Mouse (Mus musculus) liver, embryonic 16.5 days (tissue): ENCODE measurements around the gene Sgip1. TPM values are rescaled to one million over a fixed set of nuclear protein-coding genes. Genes with fewer than 3 reads are reported as not detected.

Source experiments
- ATAC-seq: fragments of 200-750 bp; cut with Nextera tagmentation; 2 replicates; pipeline ENCODE4 v1.8.0; 2017; ENCODE audit warnings: low read depth, mild to moderate bottlenecking, moderate number of reproducible peaks, moderate library complexity
- H3K27ac ChIP-seq: fragments of 300-500 bp; sonication (generic); 2 replicates; pipeline ENCODE4 v1.5.1; 2014; ENCODE audit warnings: mild to moderate bottlenecking, low read length
- H3K27me3 ChIP-seq: fragments of 300-500 bp; sonication (generic); 2 replicates; pipeline ENCODE4 v1.6.1; 2014; ENCODE audit warnings: low read depth, low read length, mixed read lengths; ENCODE audit not compliant: control insufficient read depth, insufficient read depth
- H3K36me3 ChIP-seq: fragments of 300-500 bp; sonication (generic); 2 replicates; pipeline ENCODE4 v1.6.1; 2014; ENCODE audit warnings: mild to moderate bottlenecking; ENCODE audit not compliant: control insufficient read depth, insufficient read depth
- H3K4me1 ChIP-seq: fragments of 300-500 bp; sonication (generic); 2 replicates; pipeline ENCODE4 v1.6.1; 2014; ENCODE audit warnings: low read depth, low read length, mixed read lengths; ENCODE audit not compliant: control insufficient read depth
- H3K4me2 ChIP-seq: fragments of 300-500 bp; sonication (generic); 2 replicates; pipeline ENCODE4 v1.6.1; 2014; ENCODE audit warnings: low read depth, low read length, mixed read lengths
- H3K4me3 ChIP-seq: fragments of 300-500 bp; sonication (generic); 2 replicates; pipeline ENCODE4 v1.5.1; 2014; ENCODE audit warnings: low read depth, mild to moderate bottlenecking, low read length
- H3K9ac ChIP-seq: fragments of 300-500 bp; sonication (generic); 2 replicates; pipeline ENCODE4 v1.6.1; 2014; ENCODE audit warnings: low read depth, low read length
- H3K9me3 ChIP-seq: fragments of 300-500 bp; sonication (generic); replicated peaks from 2 replicates; pipeline ENCODE4 v1.6.1; 2016; ENCODE audit warnings: low read length; ENCODE audit not compliant: control insufficient read depth
- WGBS: fragments of 180-500 bp; shearing (Covaris S2); extraction: QIAGEN DNeasy Blood & Tissue Kit; methylation state at CpG from one replicate; pipeline ENCODE4 v1.1.7; 2014; ENCODE audit not compliant: insufficient replicate concordance; 5-methylcytosine and 5-hydroxymethylcytosine counted together
- polyA plus RNA-seq: library from polyadenylated mRNA; unstranded; fragments of >200 nt; fragmentation: Nextera tagmentation; extraction: Ambion mirVana; gene quantifications from 2 replicates; pipeline ENCODE4 v1.2.1, GENCODE M21; 2015

The Sgip1 gene
- polyA plus RNA-seq, 1 experiment from 2014 or later, result 1.0 TPM

DNA sequence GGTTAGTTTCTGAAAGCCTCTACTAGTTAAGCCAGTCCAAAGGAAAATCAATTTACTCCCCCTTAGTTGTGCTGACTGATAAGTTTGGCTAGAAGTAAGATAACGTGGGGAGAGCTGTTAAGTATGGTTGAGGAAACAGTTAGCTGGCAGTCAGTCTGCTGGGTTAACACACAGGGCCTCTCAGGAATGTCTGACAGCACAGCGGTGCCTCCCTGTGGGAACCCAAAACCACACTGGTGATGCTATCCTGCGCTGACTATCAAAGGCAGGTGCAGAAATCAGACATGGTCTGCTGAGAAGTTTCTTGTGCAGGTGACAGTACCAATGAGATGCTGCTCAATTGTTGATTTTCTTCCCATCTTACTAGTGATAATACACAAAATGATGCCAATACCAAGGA lies 223.1 kb downstream of the Sgip1 start:
- H3K36me3 ChIP-seq, result no peaks in the 10 kb centered on the region
- no peak overlapping the region for H3K9ac ChIP-seq
- H3K4me3 ChIP-seq, result no peak overlapping the region
- no peaks in the 10 kb centered on the region for H3K4me1 ChIP-seq
- H3K4me2 ChIP-seq, result no peak overlapping the region
- no peak overlapping the region for H3K27ac ChIP-seq
- ATAC-seq, result no peak
- WGBS, result 22% methylated on average over 3 of the region's 3 CpGs
- H3K9me3 ChIP-seq, result no peaks in the 10 kb centered on the region
- H3K27me3 ChIP-seq, result no peaks in the 10 kb centered on the region

GRCm38 (mm10) chr4:102967811-102968210 lies 226.7 kb downstream of the Sgip1 start:
- H3K9ac ChIP-seq, result no peak overlapping the region
- H3K9me3 ChIP-seq, result no peaks in the 10 kb centered on the region
- no peak overlapping the region for H3K4me2 ChIP-seq
- no peaks in the 10 kb centered on the region for H3K27me3 ChIP-seq
- no peak for ATAC-seq
- WGBS, result 78% methylated on average over 15 of the region's 15 CpGs
- no peak overlapping the region for H3K27ac ChIP-seq
- no peak overlapping the region for H3K4me3 ChIP-seq
- no peaks in the 10 kb centered on the region for H3K36me3 ChIP-seq
- H3K4me1 ChIP-seq, result no peaks in the 10 kb centered on the region

GRCm38 (mm10) chr4:102969599-102969998 lies 228.5 kb downstream of the Sgip1 start:
- Histone ChIP-seq H3K36me3 (no peaks in the 10 kb centered on the region), H3K27ac (no peak overlapping the region), H3K4me1 (no peaks in the 10 kb centered on the region), H3K4me2 (no peak overlapping the region), H3K27me3 (no peaks in the 10 kb centered on the region), H3K4me3 (no peak overlapping the region), H3K9ac (no peak overlapping the region), H3K9me3 (no peaks in the 10 kb centered on the region)
- 80% methylated on average over 5 of the region's 5 CpGs for WGBS
- no peak for ATAC-seq

GRCm38 (mm10) chr4:102971159-102971558 lies 230.1 kb downstream of the Sgip1 start:
- Histone ChIP-seq H3K4me3 (no peak overlapping the region), H3K9ac (no peak overlapping the region), H3K9me3 (no peaks in the 10 kb centered on the region), H3K27me3 (no peaks in the 10 kb centered on the region), H3K4me2 (no peak overlapping the region), H3K27ac (no peak overlapping the region), H3K36me3 (no peaks in the 10 kb centered on the region), H3K4me1 (no peaks in the 10 kb centered on the region)
- 33% methylated on average over 5 of the region's 5 CpGs for WGBS
- ATAC-seq, result no peak

DNA sequence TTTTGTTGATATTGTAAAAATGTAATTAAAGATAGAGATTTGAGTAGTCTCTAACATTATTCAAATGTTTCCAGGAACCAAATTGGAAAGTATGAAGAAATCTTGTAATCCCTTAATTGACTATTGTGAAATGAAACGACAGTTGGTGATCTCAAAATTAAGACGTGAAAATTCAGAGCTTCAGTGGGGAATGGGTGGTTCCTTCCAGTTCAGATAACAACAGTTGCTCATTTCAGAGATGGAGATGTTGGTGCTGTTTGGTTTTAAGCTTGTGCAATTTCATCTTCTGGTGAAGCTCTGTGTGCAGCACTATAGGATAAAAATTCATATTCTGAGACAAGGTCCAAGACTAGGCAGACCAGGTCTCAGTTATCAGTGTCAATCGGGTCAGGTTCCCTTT lies 231.0 kb downstream of the Sgip1 start:
- no peak for ATAC-seq
- 43% methylated on average over 3 of the region's 3 CpGs for WGBS
- Histone ChIP-seq H3K4me1 (no peaks in the 10 kb centered on the region), H3K36me3 (no peaks in the 10 kb centered on the region), H3K4me2 (no peak overlapping the region), H3K9ac (no peak overlapping the region), H3K4me3 (no peak overlapping the region), H3K27ac (no peak overlapping the region), H3K9me3 (no peaks in the 10 kb centered on the region), H3K27me3 (no peaks in the 10 kb centered on the region)

DNA sequence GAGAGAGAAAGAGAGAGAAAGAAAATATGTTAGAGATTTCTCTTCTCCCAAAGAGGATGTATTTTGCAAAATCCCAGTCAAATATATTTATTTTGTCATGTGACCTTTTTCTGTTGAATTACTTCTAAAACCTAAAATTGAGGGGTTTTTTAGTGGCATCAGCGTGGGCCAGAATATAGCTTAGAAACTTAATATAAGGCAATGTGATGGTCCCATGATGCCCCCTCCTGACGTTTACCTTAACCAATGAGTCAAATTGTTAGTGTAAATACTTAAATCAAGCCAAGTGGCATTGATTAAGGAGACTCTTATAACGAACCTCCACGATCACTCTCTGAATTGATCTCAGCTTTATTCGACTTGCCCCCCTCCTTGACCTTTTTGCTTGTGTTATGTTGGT lies 233.1 kb downstream of the Sgip1 start:
- peaks cover 5% of the 10 kb centered on the region for H3K27me3 ChIP-seq
- H3K9ac ChIP-seq, result no peak overlapping the region
- H3K4me1 ChIP-seq, result no peaks in the 10 kb centered on the region
- ATAC-seq, result no peak
- no peak overlapping the region for H3K27ac ChIP-seq
- H3K36me3 ChIP-seq, result no peaks in the 10 kb centered on the region
- H3K4me3 ChIP-seq, result no peak overlapping the region
- H3K4me2 ChIP-seq, result no peak overlapping the region
- WGBS, result 49% methylated on average over 5 of the region's 5 CpGs
- no peaks in the 10 kb centered on the region for H3K9me3 ChIP-seq

DNA sequence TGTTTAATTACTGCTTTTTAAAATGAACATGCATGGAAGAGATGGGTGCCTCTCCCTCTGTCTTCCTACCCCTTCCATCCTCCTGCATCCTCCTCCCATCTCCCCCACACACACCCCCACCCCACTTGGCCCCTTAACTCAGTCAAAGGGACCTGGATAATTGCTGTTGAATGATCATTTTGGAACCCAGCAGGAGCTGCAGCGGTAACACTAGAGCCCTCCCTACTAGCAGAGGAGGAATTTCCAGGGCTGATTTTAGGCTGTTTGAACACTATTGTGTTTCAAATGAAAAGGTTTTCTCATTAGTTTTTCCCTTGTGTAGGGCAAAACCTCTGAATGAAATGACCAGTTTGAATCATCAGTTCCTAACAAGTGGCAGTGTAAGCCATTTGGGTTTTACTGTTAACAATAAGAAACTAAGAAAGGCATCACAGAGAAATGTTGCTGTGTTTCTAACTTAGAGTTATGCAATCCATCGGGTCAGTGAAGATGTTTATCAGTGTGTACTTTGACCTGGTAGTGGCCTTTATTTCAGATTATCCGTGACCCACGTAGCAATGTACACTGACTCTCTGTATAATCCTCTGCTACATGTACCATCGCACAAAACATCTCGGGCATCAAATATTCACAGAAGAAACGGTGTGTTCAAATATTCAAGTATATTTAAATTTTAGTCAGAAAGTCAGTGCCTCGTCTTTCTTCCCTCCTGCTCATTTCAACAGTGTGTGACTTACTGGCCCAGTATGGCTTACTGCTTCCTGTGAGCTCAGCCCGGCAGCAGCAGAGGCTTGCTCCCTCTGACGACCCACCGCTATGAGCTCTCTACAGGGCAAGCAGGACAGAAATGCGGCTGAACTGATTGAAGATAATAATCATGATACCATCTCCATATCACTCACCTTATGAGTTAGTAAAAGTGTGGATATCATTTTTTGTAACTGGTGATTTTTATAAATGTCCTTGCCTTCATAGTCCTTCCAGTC lies 235.5 kb downstream of the Sgip1 start:
- no peak for ATAC-seq
- Histone ChIP-seq H3K4me1 (no peaks in the 10 kb centered on the region), H3K27me3 (peaks cover 5% of the 10 kb centered on the region), H3K9me3 (no peaks in the 10 kb centered on the region), H3K27ac (no peak overlapping the region), H3K4me3 (no peak overlapping the region), H3K9ac (no peak overlapping the region), H3K4me2 (no peak overlapping the region), H3K36me3 (no peaks in the 10 kb centered on the region)
- WGBS, result 32% methylated on average over 12 of the region's 12 CpGs

DNA sequence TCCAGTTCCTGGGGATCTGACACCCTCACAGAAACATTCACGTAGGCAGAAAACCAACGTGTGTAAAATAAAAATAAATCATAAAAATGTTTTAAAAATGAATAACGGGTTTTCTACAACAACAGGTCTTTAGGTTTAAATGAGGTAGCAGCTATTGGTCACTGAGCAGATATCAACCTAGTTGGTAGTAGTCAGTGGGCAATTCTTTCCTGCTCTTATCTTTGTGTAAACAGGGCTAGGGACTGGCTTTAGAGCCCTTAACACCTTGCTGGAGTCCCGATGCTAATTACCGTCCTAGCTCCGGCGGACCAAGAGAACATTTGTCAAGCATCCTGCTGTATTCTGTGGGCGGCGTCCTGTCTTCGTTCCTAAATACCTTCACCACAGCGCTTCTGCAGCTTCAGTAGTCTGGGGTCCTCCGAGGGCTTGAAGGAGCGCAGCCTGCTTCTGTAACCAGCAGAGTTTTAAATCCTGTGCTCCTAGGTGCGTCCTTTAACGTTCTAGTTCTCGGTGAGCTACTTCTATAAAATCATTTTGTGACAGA lies 236.8 kb downstream of the Sgip1 start:
- H3K4me2 ChIP-seq, result peak overlapping the region; percentile 38; the same call in 1 of the 2 replicates
- no peaks in the 10 kb centered on the region for H3K9me3 ChIP-seq
- no peaks in the 10 kb centered on the region for H3K36me3 ChIP-seq
- WGBS, result 10% methylated on average over 16 of the region's 16 CpGs
- no peak overlapping the region for H3K27ac ChIP-seq
- no peak overlapping the region for H3K9ac ChIP-seq
- H3K27me3 ChIP-seq, result peaks cover 5% of the 10 kb centered on the region
- no peak for ATAC-seq
- H3K4me3 ChIP-seq, result no peak overlapping the region
- no peaks in the 10 kb centered on the region for H3K4me1 ChIP-seq

GRCm38 (mm10) chr4:102978440-102978839 lies 237.3 kb downstream of the Sgip1 start, which contains the start of gene Tctex1d1:
TSS of gene Tctex1d1 (plus strand) at chr4:102978606.
- no peaks in the 10 kb centered on the region for H3K4me1 ChIP-seq
- no peaks in the 10 kb centered on the region for H3K9me3 ChIP-seq
- H3K27me3 ChIP-seq, result peaks cover 5% of the 10 kb centered on the region
- H3K36me3 ChIP-seq, result no peaks in the 10 kb centered on the region
- H3K4me3 ChIP-seq, result peak within 1 kb of the TSS; percentile 31
- WGBS, result 3% methylated on average over 13 of the region's 13 CpGs
- H3K9ac ChIP-seq, result no peak within 1 kb of the TSS
- ATAC-seq, result peak; percentile 21; the same call in 1 of the 2 replicates
- peak within 1 kb of the TSS; percentile 56 for H3K4me2 ChIP-seq
- no peak within 1 kb of the TSS for H3K27ac ChIP-seq
